Mouse (Mus musculus) cerebellum, adult 18-20 months (tissue): ENCODE measurements around the gene Mthfsd.
"Not testable (repeated sequence)": the region's sequence is repeated elsewhere in the genome, so short reads cannot be mapped to it uniquely, and the experiment has no call there.

Source experiments
- DNase-seq, 2 experiments: peaks; one replicate each; pipeline ENCODE4 v3.0.0; 2021

Gene Mthfsd

GRCm38 (mm10) chr8:121107668-121108656 is at the start of gene Mthfsd:
Mthfsd (minus strand) TSS chr8:121108392.
- peak; percentile 99 for DNase-seq

DNA sequence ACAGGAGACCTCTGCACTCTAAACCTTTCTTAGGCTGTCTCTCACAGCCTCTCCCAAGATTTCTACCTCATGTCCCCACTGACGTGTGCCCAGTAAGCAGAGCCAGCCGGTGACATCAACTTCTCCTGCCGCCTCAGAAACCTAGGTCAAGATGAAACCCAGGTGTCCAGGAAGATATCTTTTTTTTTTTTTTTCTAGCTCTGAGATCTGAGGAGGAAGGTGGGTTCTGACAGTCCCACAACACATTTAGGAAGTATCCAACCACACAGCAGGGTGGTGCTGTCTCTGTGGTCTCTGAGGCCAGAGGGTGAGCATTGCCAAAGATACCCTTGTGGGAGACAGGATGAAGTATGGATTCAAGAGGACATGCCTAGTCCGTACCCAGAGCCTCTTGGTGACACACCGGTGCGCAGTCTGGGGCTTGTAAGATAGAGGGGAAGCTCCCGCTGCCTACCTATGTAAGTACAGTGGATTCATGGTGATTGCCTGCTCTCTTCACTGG is 48.8 kb upstream of the Mthfsd start:
- DNase-seq = no peak

DNA sequence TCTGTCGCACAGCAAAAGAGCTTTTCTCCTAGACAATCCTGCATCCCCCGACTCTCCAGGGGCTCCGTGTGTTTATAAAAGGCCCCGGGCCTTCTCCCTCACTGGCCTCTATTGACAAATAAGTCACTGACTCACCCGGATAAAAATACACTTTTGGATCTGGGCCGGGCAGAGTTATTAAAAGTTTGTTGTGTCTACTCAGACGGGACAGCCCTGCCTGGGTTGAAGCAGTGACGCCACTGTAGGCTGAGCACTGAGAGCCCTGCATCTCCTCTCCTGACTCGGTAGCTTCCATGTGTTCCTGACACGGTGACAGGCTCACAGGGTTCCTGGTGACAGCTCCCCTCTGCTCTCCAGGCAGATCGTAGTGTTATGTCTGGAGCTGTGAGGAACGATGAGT is 44.2 kb upstream of the Mthfsd start:
- DNase-seq = no peak

DNA sequence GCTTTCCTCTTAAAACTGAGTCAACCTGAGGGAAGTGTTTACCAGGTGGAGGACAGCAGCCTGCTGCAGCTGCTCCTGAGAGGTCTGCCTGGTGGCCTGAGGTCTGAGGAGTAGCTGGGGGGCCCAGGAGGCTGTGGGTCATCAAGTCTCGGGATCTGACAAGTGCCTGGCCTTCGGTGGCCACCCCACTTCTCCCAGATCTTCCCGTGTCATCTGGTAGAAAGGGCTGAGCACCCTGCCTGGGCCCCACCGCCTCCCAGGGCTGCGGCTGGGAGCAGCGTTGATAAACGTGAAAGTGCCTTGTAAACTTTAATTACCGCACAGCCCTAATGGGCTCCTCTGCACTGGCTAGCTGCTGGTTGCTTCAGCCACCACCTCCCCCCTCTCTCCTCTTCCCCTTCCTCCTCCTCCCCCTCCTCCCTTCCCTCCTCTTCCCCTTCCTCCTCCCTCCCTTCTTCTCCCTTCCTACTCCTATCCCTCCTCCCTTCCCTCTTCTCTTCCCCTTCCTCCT is 40.4 kb upstream of the Mthfsd start:
- no peak for DNase-seq

- not testable (repeated sequence) for DNase-seq
These were observed 37.4 kb upstream of the Mthfsd start for GRCm38 (mm10) chr8:121145457-121146134.

GRCm38 (mm10) chr8:121136856-121137255 is 28.7 kb upstream of the Mthfsd start:
- no peak for DNase-seq

DNA sequence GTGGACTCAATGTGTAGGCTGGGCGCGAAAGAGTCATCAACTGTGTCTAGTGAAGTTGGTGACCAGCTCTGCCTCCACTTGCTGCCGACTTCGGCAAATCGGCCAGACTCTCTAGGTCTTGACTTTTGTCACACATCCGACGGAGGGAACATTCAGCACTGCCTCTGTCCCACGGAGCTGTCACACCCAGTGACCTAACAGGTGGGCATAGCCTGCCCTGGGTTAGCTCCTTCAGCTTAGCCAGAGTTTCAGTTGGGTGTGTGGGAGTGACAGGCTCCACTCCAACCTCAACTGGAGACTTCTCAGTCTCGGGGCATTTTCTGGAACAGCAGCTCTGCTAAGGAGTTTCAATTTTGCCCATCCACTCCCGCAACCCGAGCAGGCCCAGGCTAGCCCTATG is 26.3 kb upstream of the Mthfsd start:
- no peak for DNase-seq

GRCm38 (mm10) chr8:121134102-121134501 is 25.9 kb upstream of the Mthfsd start:
- DNase-seq = no peak

- no peak for DNase-seq
These were observed 24.8 kb upstream of the Mthfsd start for GRCm38 (mm10) chr8:121132961-121133513.

- no peak for DNase-seq
These were observed 22.3 kb upstream of the Mthfsd start for GRCm38 (mm10) chr8:121130522-121130921.

DNA sequence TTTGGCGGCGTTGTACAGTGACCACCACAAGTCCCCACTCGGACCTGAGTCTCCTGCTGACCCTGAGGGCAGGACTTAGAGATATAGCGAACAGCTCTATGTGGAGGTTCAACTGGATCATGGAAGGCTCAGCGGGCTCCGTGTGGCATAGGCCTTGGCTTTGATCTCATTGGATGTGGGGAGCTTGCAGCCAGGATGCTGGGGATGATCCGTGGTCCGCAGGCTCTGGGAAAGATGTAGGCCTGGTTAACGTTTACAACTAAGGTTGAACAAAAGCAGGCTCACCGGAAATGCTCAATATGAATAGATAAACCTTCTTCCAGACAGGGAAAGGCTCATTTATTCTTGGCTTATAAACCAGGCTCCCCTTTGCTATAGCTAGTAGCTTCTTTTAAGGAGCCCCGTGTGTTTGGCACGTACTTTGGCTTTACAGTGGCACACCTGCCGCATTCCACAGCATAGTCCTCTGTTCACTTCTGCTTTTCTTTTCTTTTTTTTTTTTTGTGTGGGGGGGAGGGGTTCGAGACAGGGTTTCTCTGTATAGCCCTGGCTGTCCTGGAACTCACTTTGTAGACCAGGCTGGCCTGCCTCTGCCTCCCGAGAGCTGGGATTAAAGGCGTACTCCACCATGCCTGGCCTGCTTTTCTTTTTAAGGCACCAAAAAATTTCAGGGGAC is 21.2 kb upstream of the Mthfsd start:
- no peak for DNase-seq

- DNase-seq = no peak
These were observed 20.5 kb upstream of the Mthfsd start for GRCm38 (mm10) chr8:121128531-121129264.

GRCm38 (mm10) chr8:121127756-121128375 is 19.7 kb upstream of the Mthfsd start, which contains the start of gene Foxl1:
Foxl1 (plus strand) TSS chr8:121127940.
- DNase-seq = no peak

DNA sequence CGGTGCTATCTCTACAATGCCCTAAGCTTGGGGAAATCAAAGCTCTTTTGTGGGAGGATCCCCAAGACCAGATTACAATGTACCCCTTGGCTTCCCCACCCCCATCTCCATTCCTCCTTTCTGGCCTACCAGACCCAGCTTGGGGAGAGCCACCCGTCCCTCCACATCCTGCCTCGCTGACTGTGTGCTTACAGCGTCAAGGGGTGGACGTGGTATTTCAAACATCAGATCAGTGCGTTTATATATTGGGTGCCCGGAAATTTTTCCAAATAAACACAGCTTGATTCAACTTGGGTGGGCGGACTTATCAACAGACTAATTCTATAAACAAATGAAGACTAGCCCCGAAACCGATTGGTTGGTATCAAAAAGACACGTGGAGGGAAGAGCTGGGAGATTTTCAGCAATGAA is 19.1 kb upstream of the Mthfsd start:
- no peak for DNase-seq

DNA sequence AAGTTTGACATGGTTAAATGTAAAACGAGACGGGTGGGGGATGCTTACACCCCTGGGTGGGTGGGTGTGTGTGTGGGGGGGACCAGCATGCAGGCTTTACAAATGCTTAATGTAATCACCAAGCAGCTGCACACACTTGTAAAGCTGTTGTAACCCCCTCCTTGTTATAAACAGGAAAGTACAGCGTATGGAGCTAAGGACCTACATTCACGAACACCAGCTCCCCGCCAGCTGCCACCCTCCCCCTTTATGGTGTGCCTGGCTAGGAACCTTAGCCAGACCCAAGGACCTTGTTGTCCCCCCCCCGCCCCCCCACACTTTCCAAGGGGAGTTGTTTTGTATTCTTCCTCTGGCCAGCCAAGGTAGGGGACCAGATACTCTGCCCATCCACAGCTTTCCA is 18.5 kb upstream of the Mthfsd start:
- no peak for DNase-seq

- DNase-seq = no peak
These were observed 18.0 kb upstream of the Mthfsd start for GRCm38 (mm10) chr8:121126191-121126590.

GRCm38 (mm10) chr8:121125311-121125876 is 17.2 kb upstream of the Mthfsd start:
- DNase-seq = no peak

DNA sequence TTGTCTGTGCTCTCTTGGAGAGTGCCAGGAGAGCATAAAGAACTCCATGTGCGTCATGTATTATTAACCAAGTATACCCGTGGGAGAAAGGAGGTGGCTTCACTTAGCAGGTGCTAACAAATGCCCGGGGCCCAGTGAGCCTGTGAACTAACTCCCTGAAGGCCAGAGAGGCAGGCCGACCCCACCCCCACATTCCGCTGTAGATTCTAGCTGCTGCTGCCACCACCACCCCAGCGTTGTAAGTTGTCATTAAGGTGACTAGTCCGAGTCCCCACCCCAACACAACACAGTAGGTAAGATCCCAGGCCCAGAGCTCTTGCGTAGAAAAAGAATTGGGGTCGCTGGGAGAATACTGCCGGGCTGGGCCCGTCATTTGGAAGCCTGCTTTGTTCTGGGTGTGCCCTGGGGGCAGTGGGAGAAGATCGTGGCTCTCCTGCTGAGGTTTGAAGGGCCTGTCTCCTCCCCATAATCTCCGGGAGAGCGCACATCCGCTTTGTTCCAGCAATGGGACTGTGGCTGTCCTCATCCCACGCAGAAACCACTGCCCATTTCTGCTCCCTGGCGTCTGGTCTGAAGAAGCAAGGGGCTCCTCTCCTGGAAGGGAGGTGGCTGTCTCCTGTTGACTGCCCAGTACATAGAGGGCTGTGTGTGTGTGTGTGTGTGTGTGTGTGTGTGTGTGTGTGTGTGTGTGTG is 16.5 kb upstream of the Mthfsd start:
- no peak for DNase-seq

GRCm38 (mm10) chr8:121123113-121123512 is 14.9 kb upstream of the Mthfsd start:
- no peak for DNase-seq

DNA sequence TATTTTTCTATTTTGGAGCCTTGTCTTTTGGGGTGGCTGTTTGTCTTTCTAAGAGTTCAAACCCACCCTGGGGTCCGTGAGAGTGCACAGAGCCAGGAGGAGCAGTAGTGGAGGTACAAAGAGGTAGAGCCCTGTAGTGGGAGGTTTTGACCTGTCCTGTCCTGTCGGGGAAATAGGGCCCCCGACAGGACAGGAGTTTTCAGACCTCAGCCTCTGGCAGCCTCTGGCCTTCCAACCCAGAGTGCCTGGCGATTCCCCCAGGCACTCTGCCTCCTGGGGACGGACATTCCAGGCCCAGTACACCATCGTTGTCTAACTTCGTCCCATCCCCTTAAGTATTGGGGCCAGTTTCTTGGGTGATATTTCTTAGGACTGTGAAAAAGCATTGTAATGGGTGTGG is 14.2 kb upstream of the Mthfsd start:
- no peak for DNase-seq
